Mouse (Mus musculus) neural tube, embryonic 10.5 days (tissue): Measurements from ENCODE around the gene Cgrrf1.
"Not testable (repeated sequence)": the region's sequence is repeated elsewhere in the genome, so short reads cannot be mapped to it uniquely, and the experiment has no call there.

Experiments used
- DNase-seq: peaks from one replicate; pipeline ENCODE4 v3.0.0-alpha.2; 2017; ENCODE audit warnings: low spot score; ENCODE audit errors: extremely low spot score

Gene Cgrrf1

DNA sequence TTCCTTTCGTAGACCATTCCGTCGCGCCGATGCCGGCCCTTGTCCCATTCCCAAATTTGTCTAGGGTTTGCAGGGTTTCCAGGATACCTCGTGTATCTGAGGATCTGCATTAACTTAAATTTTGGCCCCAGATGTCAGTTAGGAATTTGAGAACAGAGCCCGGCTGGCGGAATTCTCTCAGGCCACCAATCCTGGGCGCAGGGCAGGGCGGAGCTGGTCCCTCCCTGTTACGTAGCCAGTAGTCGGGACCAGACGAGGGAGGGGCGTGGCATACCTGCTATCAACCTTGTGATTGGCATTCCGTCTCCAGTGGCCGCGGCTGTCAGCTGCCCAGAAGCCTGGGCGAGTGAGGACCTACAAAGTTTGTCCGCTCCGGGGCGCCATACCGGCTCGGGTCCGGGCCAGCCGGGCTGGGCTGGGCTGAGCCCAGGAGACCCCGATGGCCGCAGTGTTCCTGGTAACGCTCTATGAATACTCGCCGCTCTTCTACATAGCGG lies at the start of gene Cgrrf1:
Cgrrf1 (plus strand) TSS at position 289 of the 497 bp plus-strand sequence.
- DNase-seq, result peak; percentile 95

DNA sequence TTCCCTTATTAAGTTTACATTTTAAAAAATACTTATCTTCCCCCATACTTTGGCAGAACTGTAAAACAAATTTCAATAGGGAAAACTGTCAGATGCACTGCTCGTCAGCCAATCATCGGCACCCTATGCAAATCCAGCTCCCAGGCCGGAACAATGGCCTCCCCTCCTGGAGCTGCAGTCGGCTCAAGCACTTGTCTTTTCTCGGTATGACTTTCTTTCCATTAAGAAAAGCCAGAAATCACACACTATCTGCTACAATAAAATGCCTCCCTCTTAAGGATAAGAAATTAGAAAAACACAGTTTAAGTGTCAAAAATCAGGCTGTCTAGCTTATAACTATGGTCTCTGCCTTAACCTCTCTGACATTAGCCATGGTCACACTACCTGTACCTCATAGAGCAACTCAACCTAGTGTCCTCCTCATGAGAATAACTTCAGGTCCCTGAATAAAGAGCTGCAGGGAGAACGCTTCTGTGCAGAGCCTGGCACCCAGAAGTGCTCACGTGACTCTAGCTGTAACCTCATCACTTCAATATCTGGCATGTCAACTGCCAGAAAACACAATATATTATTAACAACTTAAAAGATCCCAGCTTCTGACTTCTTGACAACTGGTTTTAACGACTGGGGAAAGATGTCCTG lies 49.6 kb upstream of the Cgrrf1 start:
- no peak for DNase-seq

DNA sequence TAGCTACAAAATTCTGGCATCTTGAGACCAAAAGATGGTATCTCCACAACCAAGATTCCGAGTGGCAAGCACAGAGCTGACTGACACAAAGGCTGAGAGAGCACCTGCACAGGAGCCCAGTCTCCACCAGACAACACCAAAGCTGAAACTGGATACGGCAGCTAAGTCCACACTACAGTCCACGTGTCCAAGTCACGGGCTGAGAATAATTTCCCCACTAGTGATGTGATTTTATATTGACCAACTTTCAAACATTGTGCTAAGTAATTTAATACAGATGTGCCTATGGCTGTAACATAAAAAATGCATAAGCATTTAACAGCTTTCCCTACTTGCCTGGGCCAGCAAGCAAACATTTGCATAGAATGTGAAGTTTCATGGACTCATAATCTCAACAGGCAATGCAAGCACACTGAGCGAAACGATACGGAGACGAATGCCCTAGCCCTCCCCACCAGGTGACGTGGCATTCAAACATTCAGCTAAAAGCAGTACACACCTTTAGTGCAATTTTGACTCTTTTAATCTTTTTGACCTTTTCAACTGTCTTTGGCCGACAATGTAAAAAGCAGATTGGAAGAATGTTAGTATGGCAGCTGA lies 48.5 kb upstream of the Cgrrf1 start:
- no peak for DNase-seq

DNA sequence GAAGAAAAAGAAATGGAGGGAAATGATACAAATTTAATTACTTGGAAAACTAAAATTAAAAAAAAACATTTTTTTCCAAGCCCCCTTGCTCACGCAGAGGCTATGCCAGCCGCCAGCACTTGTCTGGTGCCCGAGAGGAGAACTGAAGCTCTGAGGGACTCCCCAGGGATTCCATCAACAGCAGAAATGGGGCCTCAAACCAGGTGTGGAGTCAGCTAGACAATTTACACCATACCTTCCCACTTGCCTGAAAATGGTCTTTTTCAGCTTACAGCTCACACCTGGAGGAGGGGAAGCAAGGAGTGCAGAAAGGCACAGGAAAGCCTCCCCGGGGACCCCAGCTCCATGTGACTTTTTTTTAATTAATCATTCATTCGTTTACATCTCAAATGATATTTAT lies 46.7 kb upstream of the Cgrrf1 start:
- no peak for DNase-seq

DNA sequence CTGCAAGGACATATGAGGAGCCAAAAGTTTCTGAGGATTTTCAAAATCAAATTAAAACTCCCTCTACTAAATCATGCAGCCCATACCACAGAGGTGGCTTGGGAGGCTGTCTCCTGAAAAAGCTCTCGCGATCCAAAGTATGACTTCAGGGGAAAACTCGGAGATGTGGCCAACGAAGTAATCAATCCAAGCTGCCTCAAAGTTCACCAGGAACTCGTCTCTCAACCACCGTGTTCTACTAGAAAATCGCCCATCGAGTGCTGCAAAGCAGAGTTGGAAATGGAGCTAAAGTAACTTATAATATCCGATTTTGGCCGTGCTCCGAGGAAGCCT lies 44.5 kb upstream of the Cgrrf1 start:
- no peak for DNase-seq

DNA sequence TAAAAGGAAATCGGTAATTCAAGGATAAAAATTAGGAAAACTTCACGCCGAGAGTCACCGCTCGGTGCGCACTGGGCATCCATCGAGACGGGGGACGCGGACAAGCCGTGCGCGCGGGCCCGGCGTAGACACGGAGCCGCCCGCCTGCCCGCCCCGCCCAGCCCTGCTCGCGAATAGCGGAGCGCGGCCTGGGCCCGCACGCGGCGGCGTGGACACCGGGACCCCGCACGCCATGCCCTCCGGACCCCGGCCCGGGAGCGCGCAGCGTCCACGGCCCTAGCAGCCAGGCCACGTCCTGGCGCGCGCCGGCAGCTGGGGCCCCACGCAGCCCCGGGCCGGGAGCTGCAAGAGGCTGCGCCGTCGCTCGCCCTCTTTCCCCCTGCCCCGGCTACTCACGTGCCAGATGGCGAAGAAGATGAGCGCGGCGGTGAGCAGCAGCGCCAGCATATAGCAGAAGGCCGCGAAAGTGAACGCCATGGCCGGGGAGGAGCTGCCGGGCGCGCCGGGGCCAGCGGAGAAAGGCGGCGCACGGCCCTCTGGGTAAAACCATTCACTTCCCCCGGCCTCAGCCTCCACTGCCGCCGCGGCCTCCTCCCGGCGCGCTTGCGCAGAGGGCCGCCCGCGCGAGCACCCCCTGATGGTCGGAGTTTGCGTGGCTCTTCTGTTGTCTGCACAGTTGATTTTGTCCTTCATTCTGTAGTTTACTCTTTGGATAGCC lies 44.0 kb upstream of the Cgrrf1 start, which contains the start of gene Cnih1:
Cnih1 (minus strand) TSS at position 625 of the 718 bp plus-strand sequence.
- peak; percentile 92 for DNase-seq

DNA sequence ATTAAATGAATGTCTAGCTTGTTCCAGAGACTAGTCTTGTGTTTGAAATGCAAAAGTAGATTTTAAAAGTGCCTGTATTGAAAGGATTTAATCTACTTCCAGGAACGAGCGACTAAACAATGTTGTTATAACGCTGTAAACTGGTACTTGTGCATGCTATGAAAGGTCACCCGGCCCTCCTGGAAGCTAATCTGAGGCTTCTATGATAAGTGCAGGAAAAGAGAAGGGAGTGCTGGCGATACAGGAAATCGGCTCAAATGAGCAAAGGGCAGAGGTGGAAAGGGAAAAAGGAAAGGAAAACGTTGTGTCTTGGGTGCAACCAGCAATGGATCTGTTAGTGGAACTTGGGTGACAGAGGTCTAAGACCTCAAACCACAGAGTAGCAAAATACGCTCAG lies 43.4 kb upstream of the Cgrrf1 start:
- DNase-seq, result peak; percentile 25

DNA sequence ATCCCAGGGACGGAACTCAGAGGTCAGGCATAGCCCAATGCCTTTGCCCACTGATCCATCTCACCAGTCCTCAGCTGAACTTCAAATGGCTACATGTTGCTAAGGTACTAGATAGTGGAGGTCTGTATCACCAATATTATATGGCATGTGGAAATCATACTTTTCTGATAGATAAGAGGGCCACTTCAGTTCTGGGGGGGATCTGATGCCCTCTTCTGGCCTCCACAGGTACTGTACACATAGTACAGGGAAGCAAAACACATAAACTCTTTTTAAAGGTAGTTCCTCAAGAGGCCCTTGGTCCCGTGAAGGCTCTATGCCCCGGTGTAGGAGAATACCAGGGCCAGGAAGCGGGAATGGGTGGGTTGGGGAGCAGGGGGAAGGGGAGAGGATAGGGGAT lies 41.6 kb upstream of the Cgrrf1 start:
- DNase-seq, result no peak

DNA sequence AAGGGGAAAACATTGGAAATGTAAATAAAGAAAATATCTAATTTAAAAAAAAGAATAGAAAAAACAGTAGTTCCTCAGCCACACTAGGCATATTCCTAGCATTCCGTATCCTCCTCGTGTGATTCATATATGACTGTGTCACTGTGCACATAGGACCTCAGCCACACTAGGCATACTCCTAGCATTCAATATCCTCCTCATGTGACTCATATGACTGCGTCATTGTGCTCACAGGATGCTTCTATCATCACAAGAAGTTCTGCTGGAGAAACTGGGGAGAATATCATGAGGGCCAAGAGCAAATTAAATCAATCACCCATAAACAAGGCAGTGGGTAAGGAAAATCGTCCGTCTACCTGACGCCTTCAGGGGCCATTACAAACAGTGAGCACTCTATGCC lies 41.2 kb upstream of the Cgrrf1 start:
- no peak for DNase-seq

DNA sequence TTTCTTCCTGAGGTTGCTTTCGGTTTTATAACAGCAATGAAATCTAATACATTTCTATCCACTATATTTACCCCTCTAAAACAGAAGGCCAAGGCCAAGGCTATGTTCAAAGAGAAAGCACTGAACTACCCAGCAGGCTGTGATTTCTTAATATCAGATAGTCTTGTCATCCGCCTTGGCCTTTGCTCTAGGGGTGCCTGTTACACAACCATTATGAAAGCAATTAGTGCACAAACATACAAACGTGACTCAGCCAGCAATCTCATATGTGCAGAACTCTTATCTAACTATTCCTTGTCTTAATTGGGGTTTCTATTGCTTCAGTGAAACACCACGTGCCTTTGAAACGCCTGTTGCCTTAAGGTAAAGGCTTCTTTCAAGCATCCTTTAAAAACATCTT lies 37.8 kb upstream of the Cgrrf1 start:
- no peak for DNase-seq

DNA sequence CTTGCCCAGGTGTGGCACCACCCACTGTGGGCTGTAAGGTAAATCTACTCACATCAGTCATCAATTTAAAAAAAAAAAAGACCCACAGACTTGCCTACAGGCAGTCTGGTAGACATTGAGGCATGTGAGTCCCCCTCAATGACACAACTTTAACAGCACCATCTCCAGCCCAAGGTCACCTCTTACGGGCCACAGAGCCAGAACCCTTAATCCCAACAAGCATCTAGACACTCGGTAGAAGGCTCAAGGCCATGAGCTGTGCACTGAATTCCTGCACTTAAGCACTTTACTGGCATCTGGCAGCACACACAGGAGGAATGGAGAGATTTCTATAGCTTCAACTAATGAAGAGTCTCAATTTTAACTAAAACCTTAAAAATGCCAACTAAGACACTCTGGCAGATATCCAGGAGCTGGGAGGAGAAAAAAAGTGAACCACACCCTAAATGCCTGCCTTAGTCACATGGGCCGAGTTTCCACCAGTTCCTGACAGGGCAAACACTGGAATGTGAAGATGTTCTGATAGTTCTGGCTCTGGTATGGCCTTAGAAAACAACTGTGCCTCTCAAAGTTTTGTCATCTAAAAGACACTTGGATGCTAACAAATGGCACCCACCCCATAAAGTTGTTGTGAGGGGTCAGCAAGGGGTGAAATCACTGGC lies 31.1 kb upstream of the Cgrrf1 start:
- DNase-seq, result no peak

DNA sequence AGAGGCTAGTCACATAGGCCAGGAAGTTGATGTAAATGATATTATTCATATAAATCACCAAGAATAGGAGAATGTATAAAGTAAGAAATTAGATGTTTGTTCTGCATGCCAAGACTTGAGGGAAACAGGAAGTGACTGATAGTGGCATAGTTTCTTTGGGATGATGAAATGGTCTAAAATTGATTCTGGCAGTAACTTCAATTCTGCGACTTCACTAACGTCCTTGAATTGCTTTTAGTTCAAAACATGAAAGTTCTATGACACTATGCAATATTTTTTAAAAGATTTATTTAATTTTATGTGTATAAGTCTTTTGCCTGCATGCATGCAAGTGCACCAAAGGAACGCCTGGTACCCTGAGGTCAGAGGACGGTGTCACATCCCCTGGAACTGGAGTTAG lies 28.7 kb upstream of the Cgrrf1 start:
- no peak for DNase-seq

DNA sequence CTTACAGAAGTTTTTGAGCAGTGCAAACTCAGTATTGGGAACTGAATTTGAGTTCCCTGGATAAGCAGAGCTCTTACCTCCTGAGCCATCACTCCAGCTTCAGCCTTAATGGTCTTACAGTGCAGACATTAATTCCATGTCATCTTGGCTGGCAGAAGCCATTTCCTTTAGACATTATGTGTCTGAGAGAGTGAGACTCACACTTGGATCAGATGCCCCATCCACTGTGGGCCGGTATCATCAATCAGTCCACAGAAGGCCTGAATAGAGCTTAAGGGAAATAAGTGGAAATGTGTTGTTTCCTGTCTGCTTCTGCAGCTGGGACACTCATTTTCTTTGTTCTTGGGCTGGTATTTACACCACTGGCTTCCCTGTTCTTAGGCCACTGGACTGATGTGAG lies 28.1 kb upstream of the Cgrrf1 start:
- no peak for DNase-seq

DNA sequence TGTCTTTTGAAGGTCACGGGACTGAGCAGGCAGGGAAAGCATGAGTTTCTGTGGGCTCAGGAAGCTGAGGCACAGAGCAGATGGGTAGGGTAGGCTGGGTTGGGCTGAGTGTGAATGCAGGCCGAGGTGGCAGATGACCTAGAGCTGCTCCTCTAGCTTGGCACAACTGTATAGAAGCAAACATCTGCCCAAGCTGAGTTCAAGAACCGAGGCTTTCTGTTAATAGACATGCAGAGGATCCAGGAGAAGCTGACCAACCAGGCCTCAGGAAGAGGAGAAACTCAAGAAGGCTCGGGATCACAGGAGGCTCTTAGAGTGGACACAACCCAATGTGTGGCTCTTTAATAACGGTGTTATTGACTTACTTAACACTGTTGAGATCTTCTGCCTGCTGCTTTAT lies 25.7 kb upstream of the Cgrrf1 start:
- no peak for DNase-seq

DNA sequence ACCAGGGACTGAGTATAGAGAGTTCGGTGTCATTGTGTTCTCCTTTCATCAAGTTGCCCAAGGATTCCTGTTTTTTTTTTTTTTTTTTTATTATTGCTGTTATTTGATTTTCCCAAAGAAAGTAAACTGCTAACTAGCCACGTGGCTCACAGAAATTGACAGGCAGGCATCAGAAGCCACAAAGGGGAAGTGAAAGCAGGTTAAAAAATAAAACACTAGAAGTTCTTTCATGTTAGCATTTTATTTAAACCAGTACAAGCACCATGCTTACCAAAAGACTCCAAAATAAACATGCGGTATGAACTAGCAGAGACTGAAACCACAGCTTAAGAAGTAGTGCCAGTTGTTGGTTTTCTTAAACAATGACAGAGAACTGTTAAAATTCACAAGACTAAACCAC lies 24.0 kb upstream of the Cgrrf1 start:
- no peak for DNase-seq

DNA sequence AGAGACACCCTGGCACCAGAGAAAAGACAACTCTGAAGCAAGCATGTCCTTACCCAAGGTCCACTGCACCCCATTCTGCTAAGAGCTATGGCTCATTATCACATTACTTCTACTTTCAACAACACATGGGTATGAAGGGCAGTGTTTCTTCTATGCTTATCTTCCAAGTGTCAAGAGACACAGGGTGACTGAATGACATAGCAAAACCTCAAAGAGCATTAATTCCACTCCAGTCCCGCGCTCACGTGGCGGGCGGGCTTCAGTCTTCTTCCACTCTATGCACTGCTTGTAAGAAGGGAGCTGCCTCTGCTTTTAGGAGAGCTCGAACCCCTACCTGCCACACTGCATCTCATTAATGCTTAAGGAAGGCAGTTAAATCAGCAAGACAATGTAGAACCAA lies 16.3 kb upstream of the Cgrrf1 start:
- no peak for DNase-seq

DNA sequence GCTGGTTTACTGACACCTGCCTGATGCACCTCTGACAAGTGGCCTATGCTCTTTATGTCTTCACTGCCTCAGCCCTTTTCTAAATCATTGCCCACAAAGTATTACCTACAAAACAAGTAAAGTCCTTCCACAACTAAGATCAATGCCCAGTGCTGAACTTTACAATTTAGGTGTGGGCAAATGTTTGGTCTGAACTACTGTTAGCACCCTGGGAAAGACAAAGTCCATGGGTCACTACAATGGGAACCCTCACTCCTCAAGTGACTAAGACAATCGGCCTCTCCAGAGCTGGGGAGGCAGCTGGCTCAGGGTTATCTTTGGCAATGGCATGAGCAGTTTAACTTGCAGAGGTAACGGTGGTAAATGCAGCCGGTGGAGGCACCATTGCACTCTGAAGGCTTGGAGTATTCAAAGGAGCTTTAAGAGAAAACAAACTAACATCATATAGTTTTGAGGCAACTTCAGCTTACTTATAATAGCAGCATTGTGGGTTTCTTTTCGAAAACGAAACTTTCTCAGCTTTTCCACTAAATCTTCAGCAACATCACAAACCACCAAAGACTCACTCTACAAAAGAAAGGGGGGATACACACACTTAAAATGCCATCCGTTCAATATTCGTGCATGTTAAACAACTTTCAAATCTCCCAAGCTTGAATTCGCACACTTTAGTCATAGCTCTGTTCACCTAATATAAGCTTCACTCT lies 14.9 kb upstream of the Cgrrf1 start:
- no peak for DNase-seq

DNA sequence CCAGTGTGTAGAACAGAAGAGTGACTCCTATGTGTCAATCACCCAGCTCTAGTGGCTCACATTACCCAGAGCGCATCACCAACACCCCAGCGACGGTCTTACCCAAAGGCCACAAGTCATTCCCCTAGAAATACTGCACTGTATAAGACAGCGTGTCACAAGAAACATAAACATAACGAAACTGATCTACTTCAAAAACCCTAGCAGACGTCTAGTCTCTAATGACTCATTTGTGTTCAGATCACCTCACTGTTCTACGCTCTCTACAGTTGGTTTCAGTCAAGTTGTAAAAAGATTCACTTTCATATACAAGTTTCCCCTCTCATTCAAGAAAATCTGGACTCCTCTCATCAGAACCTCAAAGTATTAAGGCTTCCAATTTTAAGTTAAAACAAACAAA lies 13.2 kb upstream of the Cgrrf1 start:
- no peak for DNase-seq

DNA sequence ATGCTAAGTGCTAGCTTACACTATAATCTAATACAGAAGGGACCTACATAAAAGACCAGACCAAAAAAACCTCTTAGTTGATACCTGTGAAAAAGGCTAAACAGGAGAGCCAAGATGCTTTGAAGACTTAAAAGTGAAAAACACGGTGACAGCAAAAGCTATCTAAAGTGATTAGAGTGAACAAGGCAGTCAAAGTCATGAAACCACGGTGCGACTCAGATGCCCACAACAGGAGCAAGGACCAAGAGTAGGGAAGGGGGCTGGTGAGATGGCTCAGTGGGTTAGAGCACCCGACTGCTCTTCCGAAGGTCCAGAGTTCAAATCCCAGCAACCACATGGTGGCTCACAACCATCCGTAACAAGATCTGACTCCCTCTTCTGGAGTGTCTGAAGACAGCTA lies 12.0 kb upstream of the Cgrrf1 start:
- DNase-seq, result not testable (repeated sequence)

DNA sequence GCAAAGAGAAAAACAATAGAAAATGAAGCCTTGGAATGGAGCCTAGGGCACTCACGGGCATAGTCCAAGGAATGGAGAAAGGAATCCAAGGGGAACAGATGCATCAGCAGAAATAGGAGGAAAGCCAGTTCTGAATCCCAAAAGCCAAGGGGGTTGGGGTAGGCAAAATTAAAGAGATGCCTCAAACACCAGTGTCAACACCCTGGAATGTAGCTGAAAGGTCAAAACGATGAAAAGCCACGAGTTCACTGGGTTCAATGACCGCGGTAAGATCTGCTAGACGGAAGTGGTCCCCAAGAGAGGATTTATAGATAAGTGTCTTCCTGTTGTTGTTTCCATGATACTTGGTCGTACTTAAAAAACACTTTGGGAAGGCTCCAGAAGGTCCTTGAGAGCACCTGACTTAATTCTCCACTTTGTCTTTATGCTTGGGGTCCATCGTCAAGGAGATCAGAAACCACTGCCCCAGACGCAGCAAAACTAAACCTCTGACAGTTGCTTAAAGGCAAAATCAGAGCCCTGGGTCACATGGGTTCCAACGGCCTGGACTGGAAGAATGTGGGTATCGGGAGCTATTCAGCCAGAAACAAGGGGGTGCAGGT lies 10.6 kb upstream of the Cgrrf1 start:
- no peak for DNase-seq
